Mouse (Mus musculus): Measurements from ENCODE around the gene Sv2a.

DNA sequence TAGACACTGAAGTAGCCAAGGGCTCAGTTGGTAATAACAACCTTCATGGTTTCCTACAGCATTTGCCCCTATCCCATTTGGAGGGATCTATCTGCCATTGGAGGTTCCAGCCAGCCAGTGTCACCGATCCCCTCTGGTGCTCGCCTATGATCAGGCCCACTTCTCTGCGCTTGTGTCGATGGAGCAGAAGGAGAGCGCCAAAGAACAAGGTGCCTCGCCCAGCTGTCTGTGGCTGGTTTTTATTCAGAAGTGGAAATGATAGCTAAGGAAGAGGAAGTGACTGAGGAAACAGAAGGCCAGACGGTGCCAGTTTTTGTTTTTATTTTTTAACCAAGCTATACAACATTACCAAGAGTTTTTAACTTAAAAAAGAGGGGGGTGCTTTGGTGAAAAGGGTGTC is 29.1 kb upstream of the Sv2a start:
- no peak for TF ChIP-seq CTCF (IDR thresholded peaks at IDR 0.05; ENCODE audit: borderline replicate concordance, extremely low read depth, insufficient read depth, insufficient read length)
- no peak for TF ChIP-seq POLR2A (IDR thresholded peaks at IDR 0.05; ENCODE audit: borderline replicate concordance, extremely low read depth, insufficient read depth, insufficient read length, poor library complexity, severe bottlenecking)

Data from brain, embryonic 14.5 days (tissue).